Mouse (Mus musculus): Measurements from ENCODE around the gene Edar. TPM values are rescaled to one million over a fixed set of nuclear protein-coding genes. Genes with fewer than 3 reads are reported as not detected.
A peak's percentile ranks its signal among the peaks of the same experiment; 100 is the strongest.

Edar gene
- polyA plus RNA-seq, 1 experiment from 2014 or later: 0.16 TPM

DNA sequence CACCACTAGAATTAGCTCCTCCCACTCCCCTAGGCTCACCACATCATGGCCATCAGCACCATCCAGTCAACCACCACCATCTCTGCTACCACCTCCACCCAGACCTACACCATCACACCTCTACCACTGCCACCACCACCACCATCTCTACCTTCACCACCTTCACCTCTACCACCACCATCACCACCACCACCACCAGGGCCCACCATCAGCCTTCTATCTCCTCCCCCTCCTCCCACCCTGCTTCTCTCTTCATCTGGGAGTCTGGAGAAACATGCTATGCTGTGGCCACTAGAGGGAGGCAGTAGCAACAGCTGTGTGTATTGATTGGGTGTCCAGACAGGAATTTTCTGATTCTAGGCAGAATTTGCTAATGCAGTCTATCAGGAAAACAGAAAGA, 47.9 kb downstream of the Edar start:
- no peaks in the 10 kb centered on the region for H3K27me3 ChIP-seq (replicated peaks; ENCODE audit: control insufficient read depth, insufficient read depth, low read length)
- no peak for ATAC-seq
- no peak overlapping the region for H3K4me3 ChIP-seq (ENCODE audit: low read depth, low read length)
- H3K27ac ChIP-seq (ENCODE audit: low read depth, low read length): no peak overlapping the region
- peak; percentile 79 for TF ChIP-seq CTCF (IDR thresholded peaks at IDR 0.05; ENCODE audit: low read depth)
- H3K36me3 ChIP-seq (ENCODE audit: control insufficient read depth, insufficient read depth): no peaks in the 10 kb centered on the region
- no peaks in the 10 kb centered on the region for H3K4me1 ChIP-seq (replicated peaks; ENCODE audit: control insufficient read depth, insufficient read depth, low read length)
- no peak overlapping the region for H3K4me2 ChIP-seq (replicated peaks; ENCODE audit: low read depth)
- no peak overlapping the region for H3K9ac ChIP-seq (ENCODE audit: low read depth, low read length)
- H3K9me3 ChIP-seq (ENCODE audit: control insufficient read depth): no peaks in the 10 kb centered on the region

DNA sequence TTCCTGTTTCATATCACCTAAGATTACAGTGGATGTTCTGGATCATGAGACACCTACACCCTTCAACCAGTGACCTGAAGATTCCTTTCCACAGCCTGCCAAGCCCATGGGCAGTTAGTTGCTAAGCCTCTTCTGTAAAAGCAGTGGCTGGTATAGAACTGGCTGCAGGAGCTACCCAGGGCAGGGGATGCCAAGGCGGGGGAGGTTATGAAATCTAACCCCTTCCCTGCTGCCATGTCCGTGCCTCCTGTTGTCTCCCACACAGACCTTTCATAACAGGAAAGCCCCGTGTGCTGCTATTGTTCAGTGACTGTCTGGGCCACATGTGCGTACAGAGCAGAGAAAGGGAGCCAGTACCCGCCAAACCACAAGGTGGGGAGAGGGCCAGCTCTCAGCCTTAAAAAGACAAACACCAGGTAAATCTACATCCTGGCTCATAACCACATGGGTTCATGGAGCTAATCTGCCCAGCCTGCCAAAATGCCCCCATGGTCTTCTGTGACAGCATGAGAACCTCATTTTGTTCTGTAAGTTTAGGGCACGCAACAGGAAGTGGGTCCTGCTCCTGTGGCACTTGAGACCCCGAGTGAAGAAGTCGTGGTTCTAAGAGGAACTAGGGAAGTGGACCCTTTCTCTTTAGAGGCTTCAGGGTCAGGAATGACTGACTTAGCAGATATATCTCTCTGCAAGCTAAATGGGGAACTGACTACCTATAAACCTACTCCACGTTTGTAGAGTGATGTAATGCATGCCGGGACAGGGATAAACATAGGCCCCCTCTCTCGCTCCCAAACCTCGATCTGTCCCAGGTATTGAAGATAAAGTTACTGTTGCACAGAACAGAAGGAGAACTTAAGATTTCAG, 50.4 kb downstream of the Edar start:
- H3K9ac ChIP-seq (ENCODE audit: low read depth, low read length): no peak overlapping the region
- H3K36me3 ChIP-seq (ENCODE audit: control insufficient read depth, insufficient read depth): no peaks in the 10 kb centered on the region
- H3K4me2 ChIP-seq (replicated peaks; ENCODE audit: low read depth): no peak overlapping the region
- no peak for ATAC-seq
- 62% methylated on average over 12 of the region's 12 CpGs for WGBS
- no peak overlapping the region for H3K4me3 ChIP-seq (ENCODE audit: low read depth, low read length)
- TF ChIP-seq CTCF (IDR thresholded peaks at IDR 0.05; ENCODE audit: low read depth): no peak
- H3K9me3 ChIP-seq (ENCODE audit: control insufficient read depth): no peaks in the 10 kb centered on the region
- no peaks in the 10 kb centered on the region for H3K27me3 ChIP-seq (replicated peaks; ENCODE audit: control insufficient read depth, insufficient read depth, low read length)
- H3K27ac ChIP-seq (ENCODE audit: low read depth, low read length): no peak overlapping the region
- H3K4me1 ChIP-seq (replicated peaks; ENCODE audit: control insufficient read depth, insufficient read depth, low read length): no peaks in the 10 kb centered on the region

DNA sequence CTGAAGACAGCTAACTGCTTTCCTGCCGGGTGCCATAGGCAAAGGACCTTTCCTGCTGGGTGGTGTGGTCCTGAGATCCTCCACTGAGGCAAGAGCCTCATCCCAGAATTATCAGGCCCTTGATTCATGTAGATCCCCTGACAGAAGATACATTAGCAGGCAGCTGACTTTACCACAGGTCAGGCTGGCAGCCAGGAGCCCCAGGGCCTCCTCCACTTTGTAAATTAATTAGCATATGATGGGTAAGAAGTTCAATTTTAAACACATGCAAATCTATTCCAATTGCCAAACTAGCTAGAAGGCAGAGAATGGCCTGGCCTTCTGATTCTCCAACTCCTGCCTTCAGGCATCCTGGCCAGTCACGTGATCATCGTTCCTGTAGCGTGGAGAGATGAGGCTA, 56.2 kb downstream of the Edar start:
- Histone ChIP-seq H3K4me2 (replicated peaks; ENCODE audit: low read depth) (no peak overlapping the region), H3K36me3 (ENCODE audit: control insufficient read depth, insufficient read depth) (no peaks in the 10 kb centered on the region), H3K4me3 (ENCODE audit: low read depth, low read length) (no peak overlapping the region), H3K9me3 (ENCODE audit: control insufficient read depth) (no peaks in the 10 kb centered on the region), H3K9ac (ENCODE audit: low read depth, low read length) (no peak overlapping the region), H3K4me1 (replicated peaks; ENCODE audit: control insufficient read depth, insufficient read depth, low read length) (no peaks in the 10 kb centered on the region), H3K27ac (ENCODE audit: low read depth, low read length) (no peak overlapping the region), H3K27me3 (replicated peaks; ENCODE audit: control insufficient read depth, insufficient read depth, low read length) (no peaks in the 10 kb centered on the region)
- 85% methylated on average over 4 of the region's 4 CpGs for WGBS
- TF ChIP-seq CTCF (IDR thresholded peaks at IDR 0.05; ENCODE audit: low read depth): no peak
- no peak for ATAC-seq

DNA sequence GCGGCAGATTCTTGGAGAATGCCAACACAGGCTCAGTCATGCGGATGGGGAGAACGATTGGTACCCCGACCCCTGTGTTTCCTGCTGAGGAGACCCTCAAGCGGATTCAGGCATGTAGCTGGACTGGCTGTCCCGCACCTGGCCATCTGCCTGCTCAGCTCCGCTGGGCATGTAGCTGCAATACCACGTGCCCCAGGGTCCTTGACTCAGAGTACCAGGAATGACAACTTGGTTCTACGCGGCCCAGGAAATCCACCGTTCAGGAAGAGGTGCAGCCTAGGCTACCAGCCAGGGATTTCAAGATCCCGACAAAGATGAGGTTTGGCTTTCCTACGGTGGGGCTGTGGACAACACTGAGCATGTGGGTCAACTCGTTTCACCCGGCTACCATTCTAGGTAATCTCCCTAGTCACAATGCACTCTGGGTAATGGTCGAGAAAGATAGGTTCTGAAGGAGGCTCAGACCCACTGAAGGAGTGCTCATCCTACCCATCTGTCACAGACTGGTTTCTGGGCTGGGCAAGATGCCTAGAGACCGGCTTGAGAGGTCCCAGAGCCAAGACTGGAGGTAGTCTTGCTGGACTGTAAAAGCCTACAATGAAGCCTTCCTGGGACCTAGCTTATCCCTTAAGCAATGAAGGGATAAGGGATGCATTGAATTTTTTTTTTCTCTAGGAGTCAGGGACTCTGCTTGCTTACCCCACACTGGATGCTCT, 56.8 kb downstream of the Edar start:
- Histone ChIP-seq H3K27me3 (replicated peaks; ENCODE audit: control insufficient read depth, insufficient read depth, low read length) (no peaks in the 10 kb centered on the region), H3K9me3 (ENCODE audit: control insufficient read depth) (no peaks in the 10 kb centered on the region), H3K27ac (ENCODE audit: low read depth, low read length) (no peak overlapping the region), H3K36me3 (ENCODE audit: control insufficient read depth, insufficient read depth) (no peaks in the 10 kb centered on the region), H3K4me3 (ENCODE audit: low read depth, low read length) (no peak overlapping the region), H3K9ac (ENCODE audit: low read depth, low read length) (no peak overlapping the region), H3K4me1 (replicated peaks; ENCODE audit: control insufficient read depth, insufficient read depth, low read length) (no peaks in the 10 kb centered on the region), H3K4me2 (replicated peaks; ENCODE audit: low read depth) (no peak overlapping the region)
- ATAC-seq: no peak
- TF ChIP-seq CTCF (IDR thresholded peaks at IDR 0.05; ENCODE audit: low read depth): no peak
- 88% methylated on average over 17 of the region's 17 CpGs for WGBS

DNA sequence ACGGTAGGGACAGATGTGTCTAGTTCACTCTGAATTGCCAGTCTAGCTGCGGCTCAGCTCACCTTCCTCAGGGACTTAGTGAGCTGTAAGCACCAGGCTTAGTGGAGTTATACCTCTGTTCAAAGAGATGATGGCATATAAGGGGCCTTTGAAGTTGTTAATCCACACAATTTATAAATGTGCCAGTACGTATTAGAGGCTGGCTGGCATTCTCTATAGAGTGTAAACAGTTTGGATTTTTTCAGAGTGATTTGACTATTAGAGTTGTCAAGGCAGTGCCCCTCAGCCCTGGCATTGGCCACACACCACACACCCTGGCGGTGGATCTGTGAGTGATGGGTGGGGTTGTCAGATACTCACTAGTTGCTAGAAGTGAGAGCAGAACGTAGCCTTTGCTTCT, 58.9 kb downstream of the Edar start:
- no peak overlapping the region for H3K4me2 ChIP-seq (replicated peaks; ENCODE audit: low read depth)
- no peaks in the 10 kb centered on the region for H3K36me3 ChIP-seq (ENCODE audit: control insufficient read depth, insufficient read depth)
- H3K9me3 ChIP-seq (ENCODE audit: control insufficient read depth): no peaks in the 10 kb centered on the region
- no peak overlapping the region for H3K9ac ChIP-seq (ENCODE audit: low read depth, low read length)
- no peak for ATAC-seq
- no peaks in the 10 kb centered on the region for H3K4me1 ChIP-seq (replicated peaks; ENCODE audit: control insufficient read depth, insufficient read depth, low read length)
- no peak overlapping the region for H3K4me3 ChIP-seq (ENCODE audit: low read depth, low read length)
- TF ChIP-seq CTCF (IDR thresholded peaks at IDR 0.05; ENCODE audit: low read depth): no peak
- no peak overlapping the region for H3K27ac ChIP-seq (ENCODE audit: low read depth, low read length)
- WGBS: 79% methylated on average over 5 of the region's 5 CpGs
- no peaks in the 10 kb centered on the region for H3K27me3 ChIP-seq (replicated peaks; ENCODE audit: control insufficient read depth, insufficient read depth, low read length)

DNA sequence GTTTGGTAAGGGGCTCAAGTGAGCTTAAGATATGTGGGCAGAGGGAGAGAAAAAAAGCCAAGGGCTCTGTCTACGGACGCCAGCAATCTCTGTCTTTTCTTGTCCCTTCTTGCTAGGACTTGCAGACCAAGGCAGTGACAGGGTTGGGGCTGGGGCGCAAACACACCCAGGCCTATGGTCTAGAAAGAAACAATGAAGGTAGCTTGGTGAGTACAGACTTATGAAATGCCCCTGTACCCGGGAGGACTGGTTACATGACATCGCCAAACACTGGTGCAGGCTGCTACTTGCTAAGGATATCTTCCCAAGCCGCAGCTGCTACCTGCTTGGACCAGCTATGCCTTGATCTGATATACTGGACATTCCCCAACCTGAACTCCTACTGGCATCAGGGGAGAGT, 60.9 kb downstream of the Edar start:
- H3K4me2 ChIP-seq (replicated peaks; ENCODE audit: low read depth): no peak overlapping the region
- H3K27me3 ChIP-seq (replicated peaks; ENCODE audit: control insufficient read depth, insufficient read depth, low read length): no peaks in the 10 kb centered on the region
- 89% methylated on average over 6 of the region's 6 CpGs for WGBS
- no peak overlapping the region for H3K9ac ChIP-seq (ENCODE audit: low read depth, low read length)
- H3K36me3 ChIP-seq (ENCODE audit: control insufficient read depth, insufficient read depth): no peaks in the 10 kb centered on the region
- H3K9me3 ChIP-seq (ENCODE audit: control insufficient read depth): no peaks in the 10 kb centered on the region
- no peak for ATAC-seq
- no peak for TF ChIP-seq CTCF (IDR thresholded peaks at IDR 0.05; ENCODE audit: low read depth)
- no peak overlapping the region for H3K27ac ChIP-seq (ENCODE audit: low read depth, low read length)
- H3K4me3 ChIP-seq (ENCODE audit: low read depth, low read length): no peak overlapping the region
- H3K4me1 ChIP-seq (replicated peaks; ENCODE audit: control insufficient read depth, insufficient read depth, low read length): no peaks in the 10 kb centered on the region

Data from intestine, postnatal 0 days (tissue).